Mouse (Mus musculus): Measurements from ENCODE around the gene Lpar3. TPM values are rescaled to one million over a fixed set of nuclear protein-coding genes. Genes with fewer than 3 reads are reported as not detected.
A peak's percentile ranks its signal among the peaks of the same experiment; 100 is the strongest.

The Lpar3 gene
- polyA plus RNA-seq, 1 experiment from 2014 or later, result 0.93 TPM

- Histone ChIP-seq H3K27me3 (peaks cover 26% of the 10 kb centered on the region; the same call in 1 of the 2 replicates), H3K27ac (no peak overlapping the region; the same call in 1 of the 2 replicates), H3K9me3 (no peaks in the 10 kb centered on the region), H3K4me2 (no peak overlapping the region), H3K36me3 (no peaks in the 10 kb centered on the region), H3K4me3 (no peak overlapping the region), H3K9ac (no peak overlapping the region), H3K4me1 (replicated peaks) (peaks cover 24% of the 10 kb centered on the region)
- 36% methylated on average over 8 of the region's 8 CpGs for WGBS
- ATAC-seq (ENCODE audit: low FRiP score), result 0 out of 2 replicates have a peak, but pooled peaks have one; percentile 29
These were observed 104.2 kb downstream of the Lpar3 start for GRCm38 (mm10) chr3:146324949-146325348.

GRCm38 (mm10) chr3:146326743-146327536, 106.2 kb downstream of the Lpar3 start:
- H3K4me2 ChIP-seq, result peak overlapping the region; percentile 50
- WGBS, result 39% methylated on average over 14 of the region's 17 CpGs
- no peak overlapping the region for H3K4me3 ChIP-seq
- no peaks in the 10 kb centered on the region for H3K9me3 ChIP-seq
- peak overlapping the region; percentile 89 for H3K27ac ChIP-seq
- no peaks in the 10 kb centered on the region for H3K36me3 ChIP-seq
- no peak overlapping the region; the same call in 1 of the 2 replicates for H3K9ac ChIP-seq
- H3K4me1 ChIP-seq (replicated peaks), result peaks cover 24% of the 10 kb centered on the region
- H3K27me3 ChIP-seq, result peaks cover 32% of the 10 kb centered on the region
- ATAC-seq (ENCODE audit: low FRiP score), result peak; percentile 34

- Histone ChIP-seq H3K4me1 (replicated peaks) (peaks cover 24% of the 10 kb centered on the region), H3K27me3 (peaks cover 27% of the 10 kb centered on the region), H3K27ac (peak overlapping the region; percentile 89), H3K4me3 (peak overlapping the region; percentile 29), H3K36me3 (no peaks in the 10 kb centered on the region), H3K4me2 (peak overlapping the region; percentile 50), H3K9me3 (no peaks in the 10 kb centered on the region), H3K9ac (peak overlapping the region; percentile 70)
- WGBS, result under 1% methylated on average over 13 of the region's 13 CpGs
- peak; percentile 88 for ATAC-seq (ENCODE audit: low FRiP score)
These were observed 106.9 kb downstream of the Lpar3 start for GRCm38 (mm10) chr3:146327537-146328255.

GRCm38 (mm10) chr3:146328749-146329148, 108.0 kb downstream of the Lpar3 start:
- H3K4me3 ChIP-seq, result no peak overlapping the region
- H3K27ac ChIP-seq, result 0 out of 2 replicates have a peak overlapping the region, but pooled peaks have one; percentile 27
- H3K4me1 ChIP-seq (replicated peaks), result peaks cover 25% of the 10 kb centered on the region
- peaks cover 27% of the 10 kb centered on the region for H3K27me3 ChIP-seq
- no peaks in the 10 kb centered on the region for H3K9me3 ChIP-seq
- H3K9ac ChIP-seq, result peak overlapping the region; percentile 26; the same call in 1 of the 2 replicates
- ATAC-seq (ENCODE audit: low FRiP score), result no peak
- no peaks in the 10 kb centered on the region for H3K36me3 ChIP-seq
- peak overlapping the region; percentile 50 for H3K4me2 ChIP-seq
- 22% methylated on average over 13 of the region's 13 CpGs for WGBS

GRCm38 (mm10) chr3:146331819-146332218, 111.1 kb downstream of the Lpar3 start:
- 89% methylated on average over 11 of the region's 11 CpGs for WGBS
- H3K4me1 ChIP-seq (replicated peaks), result peaks cover 29% of the 10 kb centered on the region
- peaks cover 17% of the 10 kb centered on the region for H3K27me3 ChIP-seq
- H3K36me3 ChIP-seq, result no peaks in the 10 kb centered on the region
- no peaks in the 10 kb centered on the region for H3K9me3 ChIP-seq
- H3K4me2 ChIP-seq, result no peak overlapping the region
- no peak for ATAC-seq (ENCODE audit: low FRiP score)
- no peak overlapping the region for H3K27ac ChIP-seq
- H3K4me3 ChIP-seq, result no peak overlapping the region
- no peak overlapping the region for H3K9ac ChIP-seq

- WGBS, result 93% methylated on average over 3 of the region's 3 CpGs
- Histone ChIP-seq H3K4me1 (replicated peaks) (peaks cover 33% of the 10 kb centered on the region), H3K9me3 (no peaks in the 10 kb centered on the region), H3K27me3 (peaks cover 17% of the 10 kb centered on the region), H3K4me3 (no peak overlapping the region), H3K36me3 (no peaks in the 10 kb centered on the region), H3K27ac (peak overlapping the region; percentile 80), H3K4me2 (no peak overlapping the region), H3K9ac (no peak overlapping the region)
- ATAC-seq (ENCODE audit: low FRiP score), result no peak
These were observed 112.5 kb downstream of the Lpar3 start for GRCm38 (mm10) chr3:146333270-146333669.

GRCm38 (mm10) chr3:146334070-146334469, 113.3 kb downstream of the Lpar3 start:
- Histone ChIP-seq H3K4me3 (no peak overlapping the region), H3K9me3 (no peaks in the 10 kb centered on the region), H3K9ac (no peak overlapping the region), H3K36me3 (no peaks in the 10 kb centered on the region), H3K4me1 (replicated peaks) (peaks cover 30% of the 10 kb centered on the region), H3K27me3 (peaks cover 17% of the 10 kb centered on the region), H3K4me2 (no peak overlapping the region), H3K27ac (peak overlapping the region; percentile 80)
- WGBS, result 28% methylated on average over 7 of the region's 7 CpGs
- no peak for ATAC-seq (ENCODE audit: low FRiP score)

Other genes with a start within 250 kb of the Lpar3 start
- 0.31 and 0.36 TPM in 2 replicates for gene Syde2, start 233.1 kb upstream of the Lpar3 start, polyA plus RNA-seq (2015; fragmentation: Nextera tagmentation; extraction: Ambion mirVana)
- gene Wdr63, start 112.8 kb upstream of the Lpar3 start, polyA plus RNA-seq (2015; fragmentation: Nextera tagmentation; extraction: Ambion mirVana), result 1.7 and 2.0 TPM in 2 replicates
- gene Mcoln3, start 103.5 kb upstream of the Lpar3 start, polyA plus RNA-seq (2015; fragmentation: Nextera tagmentation; extraction: Ambion mirVana), result 0.53 and 0.66 TPM in 2 replicates
- gene Mcoln2, start 71.1 kb upstream of the Lpar3 start, polyA plus RNA-seq (2015; fragmentation: Nextera tagmentation; extraction: Ambion mirVana), result 0.27 and 0.47 TPM in 2 replicates
- gene Ssx2ip, start 183.7 kb downstream of the Lpar3 start, polyA plus RNA-seq (2015; fragmentation: Nextera tagmentation; extraction: Ambion mirVana), result 13.3 and 14.4 TPM in 2 replicates
- 4.6 and 5.1 TPM in 2 replicates for gene Ctbs, start 228.8 kb downstream of the Lpar3 start, polyA plus RNA-seq (2015; fragmentation: Nextera tagmentation; extraction: Ambion mirVana)

All from hindbrain, embryonic 13.5 days (tissue).